Mouse (Mus musculus) lung, postnatal 10 days (tissue): Measurements from ENCODE around the gene Tomt.
"Not testable (repeated sequence)": the region's sequence is repeated elsewhere in the genome, so short reads cannot be mapped to it uniquely, and the experiment has no call there.

Source experiments
- DNase-seq: peaks from one replicate; pipeline ENCODE4 v3.0.0; 2021

Tomt gene

GRCm38 (mm10) chr7:101906287-101906681 is at the start of gene Tomt:
Tomt (minus strand) TSS chr7:101906359.
- DNase-seq = no peak

GRCm38 (mm10) chr7:101955862-101956261 is 49.7 kb upstream of the Tomt start:
- no peak for DNase-seq

- no peak for DNase-seq
These were observed 49.1 kb upstream of the Tomt start for GRCm38 (mm10) chr7:101955276-101955675.

- no peak for DNase-seq
These were observed 48.0 kb upstream of the Tomt start for GRCm38 (mm10) chr7:101954163-101954562.

- no peak for DNase-seq
These were observed 45.9 kb upstream of the Tomt start for GRCm38 (mm10) chr7:101952098-101952497.

- DNase-seq = no peak
These were observed 45.5 kb upstream of the Tomt start for GRCm38 (mm10) chr7:101951648-101952047.

GRCm38 (mm10) chr7:101949008-101949407 is 42.8 kb upstream of the Tomt start:
- DNase-seq = not testable (repeated sequence)

- DNase-seq = no peak
These were observed 33.6 kb upstream of the Tomt start for GRCm38 (mm10) chr7:101939758-101940157.

- no peak for DNase-seq
These were observed 32.2 kb upstream of the Tomt start for GRCm38 (mm10) chr7:101938348-101938747.

GRCm38 (mm10) chr7:101937569-101937968 is 31.4 kb upstream of the Tomt start:
- DNase-seq = no peak

- DNase-seq = no peak
These were observed 30.8 kb upstream of the Tomt start for GRCm38 (mm10) chr7:101936996-101937395.

- no peak for DNase-seq
These were observed 29.8 kb upstream of the Tomt start for GRCm38 (mm10) chr7:101935957-101936356.

- peak; percentile 98 for DNase-seq
These were observed 27.6 kb upstream of the Tomt start, which contains the start of the genes Lrrc51 and Numa1 for GRCm38 (mm10) chr7:101933751-101934240. Lrrc51 (minus strand) TSS chr7:101933895. Numa1 (plus strand) TSS chr7:101934111.

GRCm38 (mm10) chr7:101933300-101933699 is 27.1 kb upstream of the Tomt start:
- DNase-seq = peak; percentile 31

- DNase-seq = no peak
These were observed 26.4 kb upstream of the Tomt start for GRCm38 (mm10) chr7:101932551-101932950.

GRCm38 (mm10) chr7:101928093-101928492 is 21.9 kb upstream of the Tomt start:
- no peak for DNase-seq

GRCm38 (mm10) chr7:101925892-101926291 is 19.7 kb upstream of the Tomt start:
- not testable (repeated sequence) for DNase-seq

GRCm38 (mm10) chr7:101918071-101918470 is 11.9 kb upstream of the Tomt start:
- peak; percentile 75 for DNase-seq

GRCm38 (mm10) chr7:101911982-101912381 is 5.8 kb upstream of the Tomt start:
- no peak for DNase-seq

- DNase-seq = no peak
These were observed 4.0 kb upstream of the Tomt start for GRCm38 (mm10) chr7:101910138-101910537.

- DNase-seq = peak; percentile 43
These were observed 2.2 kb upstream of the Tomt start for GRCm38 (mm10) chr7:101908367-101908766.

GRCm38 (mm10) chr7:101906696-101907095 is 537 bp upstream of the Tomt start:
- DNase-seq = peak; percentile 31

GRCm38 (mm10) chr7:101905561-101906286 is 435 bp downstream of the Tomt start, which contains the start of gene Lamtor1:
Lamtor1 (plus strand) TSS chr7:101905904.
- peak; percentile 100 for DNase-seq

- DNase-seq = no peak
These were observed 3.3 kb downstream of the Tomt start for GRCm38 (mm10) chr7:101902846-101903245.

GRCm38 (mm10) chr7:101901969-101902368 is 4.2 kb downstream of the Tomt start:
- DNase-seq = no peak
